Mouse (Mus musculus): ENCODE data around the gene Derl2. TPM values are rescaled to one million over a fixed set of nuclear protein-coding genes. Genes with fewer than 3 reads are reported as not detected.

Derl2 gene
- polyA plus RNA-seq, 1 experiment from 2014 or later, result 43.5 TPM

DNA sequence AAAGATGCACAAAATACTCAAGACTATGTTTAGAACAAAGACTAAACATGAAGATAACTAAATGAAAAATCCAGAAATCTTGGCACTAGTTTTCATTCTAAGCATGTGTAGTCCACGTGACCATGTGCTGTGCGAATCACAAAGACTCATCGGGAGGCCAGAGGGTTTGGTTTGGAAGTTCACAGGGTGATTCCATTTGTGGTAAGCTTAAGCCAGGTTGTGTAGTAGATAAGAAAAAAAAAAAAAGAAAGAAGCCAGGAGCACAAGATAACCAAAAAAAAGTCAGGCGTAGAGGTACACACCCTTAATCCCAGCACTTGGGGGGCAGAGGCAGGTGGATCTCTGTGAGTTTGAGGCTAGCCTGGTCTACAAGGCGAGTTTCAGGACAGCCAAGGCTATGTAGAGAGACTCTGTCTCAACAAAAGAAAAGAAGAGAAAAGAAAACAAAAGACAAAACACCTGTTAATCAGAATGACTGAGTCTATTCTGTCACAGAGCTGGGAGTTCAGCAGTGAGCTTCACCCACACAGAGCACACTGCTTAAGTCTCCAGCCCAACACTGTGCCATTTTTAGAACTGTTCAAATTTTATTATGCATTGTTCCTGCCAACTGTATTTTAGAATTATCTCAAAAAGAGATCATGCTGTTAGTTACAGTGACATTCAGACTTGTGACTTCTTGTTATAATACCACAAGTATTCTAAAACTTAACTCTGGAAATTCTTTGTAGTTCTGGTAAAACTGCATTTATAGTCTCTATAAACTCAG lies 58.7 kb downstream of the Derl2 start:
- no peak overlapping the region for H3K4me2 ChIP-seq (replicated peaks; ENCODE audit: low read depth, low read length)
- no peak overlapping the region for H3K27ac ChIP-seq (ENCODE audit: low read depth, low read length)
- ATAC-seq (ENCODE audit: low FRiP score) (no peak), DNase-seq (ENCODE audit: low spot score) (no peak)
- H3K4me1 ChIP-seq (replicated peaks; ENCODE audit: control insufficient read depth, insufficient read depth, low read length), result no peaks in the 10 kb centered on the region
- H3K9ac ChIP-seq (ENCODE audit: low read depth, low read length), result no peak overlapping the region
- H3K36me3 ChIP-seq (ENCODE audit: control insufficient read depth, insufficient read depth, low read length), result peaks cover 21% of the 10 kb centered on the region; the same call in 1 of the 2 replicates
- H3K4me3 ChIP-seq (ENCODE audit: low read depth, low read length), result no peak overlapping the region
- WGBS, result 91% methylated on average over 5 of the region's 5 CpGs
- no peaks in the 10 kb centered on the region for H3K27me3 ChIP-seq (ENCODE audit: control insufficient read depth, insufficient read depth, low read length)
- no peaks in the 10 kb centered on the region for H3K9me3 ChIP-seq (ENCODE audit: control insufficient read depth, low read length)

Other genes starting within 250 kb of the Derl2 start
- 0.22 TPM in 1 of 2 replicates, not detected in the other for gene Scimp, start 207.3 kb downstream of the Derl2 start, polyA plus RNA-seq (2014; fragmentation: Nextera tagmentation; extraction: Ambion mirVana)
- gene Rabep1, start 175.1 kb downstream of the Derl2 start, polyA plus RNA-seq (2014; fragmentation: Nextera tagmentation; extraction: Ambion mirVana), result 43.0 and 48.6 TPM in 2 replicates
- gene Nup88, start 49.9 kb downstream of the Derl2 start, polyA plus RNA-seq (2014; fragmentation: Nextera tagmentation; extraction: Ambion mirVana), result 169 and 172 TPM in 2 replicates
- gene Rpain, start 49.6 kb downstream of the Derl2 start, polyA plus RNA-seq (2014; fragmentation: Nextera tagmentation; extraction: Ambion mirVana), result 73.8 and 77.4 TPM in 2 replicates
- 220 and 232 TPM in 2 replicates for gene C1qbp, start 36.8 kb downstream of the Derl2 start, polyA plus RNA-seq (2014; fragmentation: Nextera tagmentation; extraction: Ambion mirVana)
- 17.8 and 19.3 TPM in 2 replicates for gene Dhx33, start 15.4 kb downstream of the Derl2 start, polyA plus RNA-seq (2014; fragmentation: Nextera tagmentation; extraction: Ambion mirVana)
- 47.0 and 49.1 TPM in 2 replicates for gene Mis12, start 230 bp downstream of the Derl2 start, polyA plus RNA-seq (2014; fragmentation: Nextera tagmentation; extraction: Ambion mirVana)
- 122 and 146 TPM in 2 replicates for gene 6330403K07Rik, start 13.7 kb upstream of the Derl2 start, polyA plus RNA-seq (2014; fragmentation: Nextera tagmentation; extraction: Ambion mirVana)
- gene Nlrp1a, start 124.9 kb upstream of the Derl2 start, polyA plus RNA-seq (2014; fragmentation: Nextera tagmentation; extraction: Ambion mirVana), result 0.04 and 0.15 TPM in 2 replicates
- gene Nlrp1b, start 210.9 kb upstream of the Derl2 start, polyA plus RNA-seq (2014; fragmentation: Nextera tagmentation; extraction: Ambion mirVana), result 0.11 TPM in 1 of 2 replicates, not detected in the other